7 mouse cellular contexts compared by ENCODE assay signal in genomic region chr15:83678089-83678488, GRCm38 (mm10). TPM values are rescaled to one million over a fixed set of nuclear protein-coding genes. Genes with fewer than 3 reads are reported as not detected.
DNase-seq lines count a peak whose midpoint lies in the region; ATAC-seq and TF ChIP-seq lines count a peak whose summit lies in the region.

No protein-coding gene starts in this region.

- 9% methylated on average over 7 of the region's 7 CpGs for WGBS in forebrain, embryonic 11.5 days
- 10% methylated on average over 7 of the region's 7 CpGs for WGBS in limb, embryonic 14.5 days

- H3K4me1 ChIP-seq in forebrain, embryonic 11.5 days (replicated peaks; ENCODE audit: control insufficient read depth, insufficient read depth, low read length), result peaks cover 19% of the 10 kb centered on the region
- peaks cover 28% of the 10 kb centered on the region for H3K4me1 ChIP-seq in limb, embryonic 14.5 days (ENCODE audit: control insufficient read depth, insufficient read depth, low read length)

- H3K27ac ChIP-seq in forebrain, embryonic 11.5 days (ENCODE audit: low read depth, low read length), result 0 out of 2 replicates have a peak overlapping the region, but pooled peaks have one; percentile 6
- H3K27ac ChIP-seq in limb, embryonic 14.5 days (replicated peaks; ENCODE audit: low read depth, low read length), result no peak overlapping the region; the same call in 1 of the 2 replicates

- peak; percentile 35 to 37 for DNase-seq in right cerebral cortex, postnatal 10 days (ENCODE audit: low spot score in 2 of 2)
- DNase-seq in right cerebral cortex, postnatal 25 days, result no peak
- DNase-seq in forebrain, embryonic 11.5 days (ENCODE audit: low spot score), result no peak
- DNase-seq in limb, embryonic 14.5 days (ENCODE audit: low spot score), result peak; percentile 47
- no peak for DNase-seq in T-cell, adult 2 months (ENCODE audit: low spot score)
- no peak for DNase-seq in right cerebral cortex, adult 18-20 months
- no peak for DNase-seq in spleen, adult 12 weeks (ENCODE audit: low spot score)

- H3K4me3 ChIP-seq in forebrain, embryonic 11.5 days (ENCODE audit: low read depth, low read length), result no peak overlapping the region
- H3K4me3 ChIP-seq in limb, embryonic 14.5 days (replicated peaks; ENCODE audit: low read length), result no peak overlapping the region

- H3K9me3 ChIP-seq in forebrain, embryonic 11.5 days (ENCODE audit: control insufficient read depth, low read length), result no peaks in the 10 kb centered on the region
- no peaks in the 10 kb centered on the region for H3K9me3 ChIP-seq in limb, embryonic 14.5 days (ENCODE audit: control insufficient read depth, low read length)

- no peak for TF ChIP-seq POLR2A in limb, embryonic 14.5 days (IDR thresholded peaks at IDR 0.05; ENCODE audit: borderline replicate concordance, extremely low read depth, insufficient read depth, insufficient read length)

- H3K9ac ChIP-seq in forebrain, embryonic 11.5 days (ENCODE audit: low read length), result peak overlapping the region; percentile 6; the same call in 1 of the 2 replicates
- H3K9ac ChIP-seq in limb, embryonic 14.5 days (ENCODE audit: low read depth, low read length, severe bottlenecking), result no peak overlapping the region

- H3K36me3 ChIP-seq in forebrain, embryonic 11.5 days (ENCODE audit: control insufficient read depth, insufficient read depth, low read length), result no peaks in the 10 kb centered on the region
- H3K36me3 ChIP-seq in limb, embryonic 14.5 days (ENCODE audit: control insufficient read depth, insufficient read depth, low read length), result no peaks in the 10 kb centered on the region

- peak overlapping the region; percentile 24; the same call in 1 of the 2 replicates for H3K4me2 ChIP-seq in forebrain, embryonic 11.5 days (ENCODE audit: low read depth, low read length, severe bottlenecking)
- H3K4me2 ChIP-seq in limb, embryonic 14.5 days (replicated peaks; ENCODE audit: low read depth, low read length, severe bottlenecking), result peak overlapping the region; percentile 25

- no peaks in the 10 kb centered on the region for H3K27me3 ChIP-seq in forebrain, embryonic 11.5 days (ENCODE audit: control insufficient read depth, insufficient read depth, low read length)
- H3K27me3 ChIP-seq in limb, embryonic 14.5 days (ENCODE audit: control insufficient read depth, insufficient read depth, low read length), result peaks cover 19% of the 10 kb centered on the region; the same call in 1 of the 2 replicates

- ATAC-seq in forebrain, embryonic 11.5 days (replicated peaks; ENCODE audit: low FRiP score), result 0 out of 2 replicates have a peak, but pooled peaks have one; percentile 42
- ATAC-seq in limb, embryonic 14.5 days (ENCODE audit: low FRiP score, low read depth), result peak; percentile 42; the same call in 1 of the 2 replicates

RNA-seq across cellular contexts. Expression of gene Scube1, which starts 46.7 kb away (rescaled TPM):
- polyA plus RNA-seq in forebrain, embryonic 11.5 days (2014; fragmentation: Nextera tagmentation; extraction: Ambion mirVana), result 33.9 and 38.0 TPM in 2 replicates
- 31.2 and 40.8 TPM in 2 replicates for polyA plus RNA-seq in limb, embryonic 14.5 days (2012; rRNA removed)
- polyA plus RNA-seq in limb, embryonic 14.5 days (2014; fragmentation: Nextera tagmentation; extraction: Ambion mirVana), result 13.9 and 15.9 TPM in 2 replicates

Comparison
In these comparisons a context has a peak if more than half of its experiments do, and no peak if none do; other contexts are left out.
1. DNase-seq: peak in right cerebral cortex, postnatal 10 days (2 of 2) and limb, embryonic 14.5 days (single experiment); none in right cerebral cortex, postnatal 25 days (single experiment), forebrain, embryonic 11.5 days (single experiment), T-cell, adult 2 months (single experiment), right cerebral cortex, adult 18-20 months (single experiment) and spleen, adult 12 weeks (single experiment).